9 mouse cellular contexts compared by ENCODE assay signal in the genomic region with DNA sequence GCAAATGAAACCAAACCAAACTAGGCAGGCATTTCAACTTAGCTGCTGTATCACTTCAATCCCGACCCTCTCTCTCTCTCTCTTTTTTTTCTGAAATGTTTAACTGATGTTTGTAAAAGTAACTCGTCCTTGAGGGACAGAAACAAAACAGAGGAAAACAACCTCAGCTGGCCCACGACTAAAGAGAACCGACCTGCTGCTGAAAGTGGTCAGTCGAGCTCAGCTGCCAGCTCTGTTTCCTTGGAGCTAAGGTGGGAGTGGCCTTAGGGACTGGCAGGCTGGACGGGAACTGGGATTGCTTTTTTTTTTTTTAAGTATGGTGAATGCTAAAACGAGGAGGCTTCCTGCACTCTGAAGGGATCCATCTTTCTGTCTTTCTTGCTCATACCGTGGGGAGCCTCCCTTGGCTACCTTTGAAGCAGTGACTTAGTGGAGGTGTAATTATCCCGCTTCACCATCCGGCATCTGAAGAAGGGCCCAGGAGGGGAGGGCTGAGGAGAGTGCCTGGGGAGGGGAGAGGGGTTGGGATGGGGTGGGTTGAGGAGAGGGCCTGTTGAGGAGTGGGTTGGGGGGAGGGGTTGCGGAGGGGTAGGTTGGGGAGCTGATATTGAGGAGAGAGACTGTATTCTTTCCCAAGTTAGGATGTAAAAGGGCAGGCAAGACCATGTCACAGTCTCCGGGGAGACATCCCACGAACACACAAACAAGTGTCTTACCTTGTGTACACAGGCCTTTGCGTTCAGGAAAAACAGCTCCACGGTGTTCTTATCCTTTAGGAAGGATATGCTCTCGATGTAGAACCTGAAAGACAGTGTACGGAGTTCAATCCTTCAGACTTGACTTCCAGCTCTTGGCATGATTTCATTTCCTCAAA.
DNase-seq lines count a peak whose midpoint lies in the region; ATAC-seq and TF ChIP-seq lines count a peak whose summit lies in the region.
"Had no signal": no experiment of that assay in that cellular context is flagged by ENCODE, and none has a peak within 500 bp of the region (broad histone marks: within the 10 kb centered on the region; RNA-seq: fewer than 3 reads in every experiment).

No protein-coding gene starts in this region.

- peak; percentile 44; the same call in 1 of the 2 replicates for TF ChIP-seq POLR2A in cortical plate, adult 2 months (IDR thresholded peaks at IDR 0.05; ENCODE audit: extremely low read depth, insufficient read depth, low read length)

- H3K27me3 ChIP-seq in hindbrain, embryonic 13.5 days: no peaks in the 10 kb centered on the region

- peak overlapping the region; percentile 23 for H3K4me2 ChIP-seq in hindbrain, embryonic 13.5 days

- H3K4me1 ChIP-seq in cortical plate, adult 2 months (ENCODE audit: control insufficient read depth, insufficient read depth, low read length): peaks cover 2% of the 10 kb centered on the region; the same call in 1 of the 2 replicates
- H3K4me1 ChIP-seq in hindbrain, embryonic 13.5 days (replicated peaks): peaks cover 53% of the 10 kb centered on the region

- no peaks in the 10 kb centered on the region for H3K9me3 ChIP-seq in hindbrain, embryonic 13.5 days

- TF ChIP-seq CTCF in cortical plate, adult 2 months (IDR thresholded peaks at IDR 0.05; ENCODE audit: extremely low read depth, insufficient read depth, low read length): no peak

- 9% methylated on average over 17 of the region's 17 CpGs for WGBS in hindbrain, embryonic 13.5 days

- peak; percentile 26 to 41 for DNase-seq in layer of hippocampus, postnatal 10 days (ENCODE audit: low spot score in 2 of 2)
- no peak for DNase-seq in layer of hippocampus, adult 9-10 months (ENCODE audit: low spot score)
- peak; percentile 77 to 83 for DNase-seq in lung, adult 18-20 months
- DNase-seq in retina, postnatal 1 day: peak; percentile 73
- no peak for DNase-seq in cerebellum, adult 11 months
- DNase-seq in thymus, postnatal 4 days: no peak

- peak overlapping the region; percentile 50 for H3K27ac ChIP-seq in cortical plate, adult 2 months (ENCODE audit: insufficient read depth, low read length)
- peak overlapping the region; percentile 77 for H3K27ac ChIP-seq in hindbrain, embryonic 13.5 days

- no peaks in the 10 kb centered on the region for H3K36me3 ChIP-seq in hindbrain, embryonic 13.5 days
- H3K36me3 ChIP-seq: G1E had no signal

- no peak overlapping the region for H3K4me3 ChIP-seq in cortical plate, adult 2 months (ENCODE audit: insufficient read depth, low read length)
- no peak overlapping the region for H3K4me3 ChIP-seq in hindbrain, embryonic 13.5 days

- no peak overlapping the region for H3K9ac ChIP-seq in hindbrain, embryonic 13.5 days

- ATAC-seq in hindbrain, embryonic 13.5 days (ENCODE audit: low FRiP score): peak; percentile 33; the same call in 1 of the 2 replicates

Comparison
In these comparisons a context has a peak if more than half of its experiments do, and no peak if none do; other contexts are left out.
1. DNase-seq: peak in layer of hippocampus, postnatal 10 days (2 of 2), lung, adult 18-20 months (2 of 2) and retina, postnatal 1 day (single experiment); none in layer of hippocampus, adult 9-10 months (single experiment), cerebellum, adult 11 months (single experiment) and thymus, postnatal 4 days (single experiment).